Mouse (Mus musculus): Measurements from ENCODE around the gene Slc30a7.

GRCm38 (mm10) chr3:115971891-115972646 lies 35.1 kb downstream of the Slc30a7 start:
- TF ChIP-seq GATA1 (IDR thresholded peaks at IDR 0.05; ENCODE audit: low read length) (no peak), TAL1 (IDR thresholded peaks at IDR 0.05; ENCODE audit: low read length) (no peak)

Data from erythroblast, embryonic 14.5 days (primary cell).